Mouse (Mus musculus) thymus, postnatal 25 days (tissue): ENCODE measurements around the gene Fam216a.
A peak's percentile ranks its signal among the peaks of the same experiment; 100 is the strongest.
"Not testable (repeated sequence)": the region's sequence is repeated elsewhere in the genome, so short reads cannot be mapped to it uniquely, and the experiment has no call there.

ENCODE experiments used
- DNase-seq: peaks from one replicate; pipeline ENCODE4 v3.0.0; 2022

Fam216a gene

GRCm38 (mm10) chr5:122372192-122372769, at the start of gene Fam216a:
Fam216a (minus strand) TSS chr5:122372364.
- DNase-seq: peak; percentile 100

- DNase-seq: no peak
Measured at GRCm38 (mm10) chr5:122421271-122422068, 49.3 kb upstream of the Fam216a start, which contains the start of gene Anapc7. Anapc7 (plus strand) TSS chr5:122421693.

GRCm38 (mm10) chr5:122420676-122421075, 48.5 kb upstream of the Fam216a start:
- not testable (repeated sequence) for DNase-seq

GRCm38 (mm10) chr5:122415465-122415864, 43.3 kb upstream of the Fam216a start:
- no peak for DNase-seq

- DNase-seq: no peak
Measured at GRCm38 (mm10) chr5:122414351-122414750, 42.2 kb upstream of the Fam216a start.

GRCm38 (mm10) chr5:122412826-122413225, 40.7 kb upstream of the Fam216a start:
- no peak for DNase-seq

- DNase-seq: no peak
Measured at GRCm38 (mm10) chr5:122411892-122412291, 39.7 kb upstream of the Fam216a start.

GRCm38 (mm10) chr5:122409692-122410645, 37.8 kb upstream of the Fam216a start:
- DNase-seq: peak; percentile 19

- no peak for DNase-seq
Measured at GRCm38 (mm10) chr5:122405537-122405936, 33.4 kb upstream of the Fam216a start.

GRCm38 (mm10) chr5:122403362-122403761, 31.2 kb upstream of the Fam216a start:
- DNase-seq: no peak

- DNase-seq: no peak
Measured at GRCm38 (mm10) chr5:122402772-122403171, 30.6 kb upstream of the Fam216a start.

- DNase-seq: no peak
Measured at GRCm38 (mm10) chr5:122402160-122402559, 30.0 kb upstream of the Fam216a start.

GRCm38 (mm10) chr5:122401303-122401640, 29.1 kb upstream of the Fam216a start:
- peak; percentile 80 for DNase-seq

GRCm38 (mm10) chr5:122400628-122401302, 28.6 kb upstream of the Fam216a start:
- DNase-seq: no peak

GRCm38 (mm10) chr5:122399871-122400270, 27.7 kb upstream of the Fam216a start:
- DNase-seq: no peak

GRCm38 (mm10) chr5:122397495-122397894, 25.3 kb upstream of the Fam216a start:
- DNase-seq: no peak

- peak; percentile 32 for DNase-seq
Measured at GRCm38 (mm10) chr5:122396791-122397190, 24.6 kb upstream of the Fam216a start.

GRCm38 (mm10) chr5:122393887-122394286, 21.7 kb upstream of the Fam216a start:
- DNase-seq: peak; percentile 85

GRCm38 (mm10) chr5:122392227-122393004, 20.3 kb upstream of the Fam216a start:
- peak; percentile 29 for DNase-seq

GRCm38 (mm10) chr5:122391786-122392180, 19.6 kb upstream of the Fam216a start, which contains the start of gene Arpc3:
Arpc3 (plus strand) TSS chr5:122391878.
- peak; percentile 91 for DNase-seq

GRCm38 (mm10) chr5:122391178-122391785, 19.1 kb upstream of the Fam216a start:
- no peak for DNase-seq
